Mouse (Mus musculus) heart, embryonic 10.5 days (tissue): ENCODE data around the gene Igdcc3. TPM values are rescaled to one million over a fixed set of nuclear protein-coding genes. Genes with fewer than 3 reads are reported as not detected.
A peak's percentile ranks its signal among the peaks of the same experiment; 100 is the strongest.

ENCODE experiments used
- DNase-seq: peaks from one replicate; pipeline ENCODE4 v3.0.0-alpha.2; 2017; ENCODE audit warnings: low spot score
- H3K27ac ChIP-seq: fragments of 300-500 bp; sonication (generic); 2 replicates; pipeline ENCODE4 v1.5.1; 2016; ENCODE audit warnings: mild to moderate bottlenecking
- H3K27me3 ChIP-seq: fragments of 300-500 bp; sonication (generic); 2 replicates; pipeline ENCODE4 v1.6.1; 2016; ENCODE audit warnings: mild to moderate bottlenecking; ENCODE audit not compliant: poor library complexity, insufficient read depth, severe bottlenecking
- H3K36me3 ChIP-seq: fragments of 300-500 bp; sonication (generic); 2 replicates; pipeline ENCODE4 v1.6.1; 2016; ENCODE audit warnings: mild to moderate bottlenecking, moderate library complexity
- H3K4me1 ChIP-seq: fragments of 300-500 bp; sonication (generic); 2 replicates; pipeline ENCODE4 v1.6.1; 2016; ENCODE audit warnings: mild to moderate bottlenecking
- H3K4me3 ChIP-seq: fragments of 300-500 bp; sonication (generic); 2 replicates; pipeline ENCODE4 v1.5.1; 2016; ENCODE audit warnings: mild to moderate bottlenecking, moderate library complexity
- H3K9me3 ChIP-seq: fragments of 300-500 bp; sonication (generic); 2 replicates; pipeline ENCODE4 v1.6.1; 2016; ENCODE audit warnings: mild to moderate bottlenecking, moderate library complexity
- WGBS: fragments of 180-500 bp; shearing (Covaris S2); methylation state at CpG from one replicate; pipeline ENCODE4 v1.1.7; 2016; 5-methylcytosine and 5-hydroxymethylcytosine counted together
- polyA plus RNA-seq: library from polyadenylated mRNA; unstranded; fragments of >200 nt; fragmentation: Nextera tagmentation; extraction: Ambion mirVana; gene quantifications from 2 replicates; pipeline ENCODE4 v1.2.1, GENCODE M21; 2016

Gene Igdcc3
- polyA plus RNA-seq, 1 experiment from 2014 or later, result 65.0 TPM

GRCm38 (mm10) chr9:65146001-65146400 lies 5.0 kb downstream of the Igdcc3 start:
- H3K4me1 ChIP-seq, result peaks cover 27% of the 10 kb centered on the region
- WGBS, result 57% methylated on average over 5 of the region's 5 CpGs
- no peaks in the 10 kb centered on the region; the same call in 1 of the 2 replicates for H3K27me3 ChIP-seq
- H3K4me3 ChIP-seq, result no peak overlapping the region
- no peak for DNase-seq
- peaks cover 54% of the 10 kb centered on the region for H3K36me3 ChIP-seq
- no peak overlapping the region; the same call in 1 of the 2 replicates for H3K27ac ChIP-seq
- H3K9me3 ChIP-seq, result no peaks in the 10 kb centered on the region

- Histone ChIP-seq H3K27me3 (no peaks in the 10 kb centered on the region; the same call in 1 of the 2 replicates), H3K9me3 (no peaks in the 10 kb centered on the region), H3K4me3 (no peak overlapping the region), H3K4me1 (peaks cover 25% of the 10 kb centered on the region), H3K36me3 (peaks cover 53% of the 10 kb centered on the region), H3K27ac (no peak overlapping the region)
- no peak for DNase-seq
- WGBS, result 67% methylated on average over 7 of the region's 7 CpGs
Observed at GRCm38 (mm10) chr9:65148507-65148906, 7.5 kb downstream of the Igdcc3 start.

GRCm38 (mm10) chr9:65152711-65153330 lies 11.8 kb downstream of the Igdcc3 start:
- H3K4me1 ChIP-seq, result peaks cover 59% of the 10 kb centered on the region
- DNase-seq, result no peak
- peaks cover 24% of the 10 kb centered on the region for H3K36me3 ChIP-seq
- H3K9me3 ChIP-seq, result no peaks in the 10 kb centered on the region
- peak overlapping the region; percentile 76 for H3K27ac ChIP-seq
- no peaks in the 10 kb centered on the region for H3K27me3 ChIP-seq
- WGBS, result 55% methylated on average over 6 of the region's 6 CpGs
- H3K4me3 ChIP-seq, result no peak overlapping the region

- H3K27me3 ChIP-seq, result no peaks in the 10 kb centered on the region
- 13% methylated on average over 5 of the region's 5 CpGs for WGBS
- H3K9me3 ChIP-seq, result no peaks in the 10 kb centered on the region
- H3K4me1 ChIP-seq, result peaks cover 61% of the 10 kb centered on the region
- peak overlapping the region; percentile 76 for H3K27ac ChIP-seq
- peaks cover 19% of the 10 kb centered on the region for H3K36me3 ChIP-seq
- no peak overlapping the region for H3K4me3 ChIP-seq
- DNase-seq, result no peak
Observed at GRCm38 (mm10) chr9:65153331-65153711, 12.3 kb downstream of the Igdcc3 start.

GRCm38 (mm10) chr9:65154692-65155455 lies 13.9 kb downstream of the Igdcc3 start:
- Histone ChIP-seq H3K4me3 (no peak overlapping the region), H3K27ac (peak overlapping the region; percentile 76), H3K9me3 (no peaks in the 10 kb centered on the region), H3K4me1 (peaks cover 67% of the 10 kb centered on the region), H3K27me3 (no peaks in the 10 kb centered on the region), H3K36me3 (peaks cover 11% of the 10 kb centered on the region)
- WGBS, result 56% methylated on average over 9 of the region's 9 CpGs
- DNase-seq, result no peak

- H3K27me3 ChIP-seq, result peaks cover 13% of the 10 kb centered on the region; the same call in 1 of the 2 replicates
- no peak overlapping the region; the same call in 1 of the 2 replicates for H3K4me3 ChIP-seq
- H3K36me3 ChIP-seq, result no peaks in the 10 kb centered on the region
- 3% methylated on average over 8 of the region's 8 CpGs for WGBS
- H3K4me1 ChIP-seq, result peaks cover 79% of the 10 kb centered on the region
- H3K27ac ChIP-seq, result peak overlapping the region; percentile 81
- no peak for DNase-seq
- H3K9me3 ChIP-seq, result no peaks in the 10 kb centered on the region
Observed at GRCm38 (mm10) chr9:65156604-65157003, 15.6 kb downstream of the Igdcc3 start.

GRCm38 (mm10) chr9:65157631-65158030 lies 16.6 kb downstream of the Igdcc3 start:
- Histone ChIP-seq H3K4me3 (no peak overlapping the region), H3K9me3 (no peaks in the 10 kb centered on the region), H3K4me1 (peaks cover 87% of the 10 kb centered on the region), H3K27ac (peak overlapping the region; percentile 81), H3K27me3 (peaks cover 23% of the 10 kb centered on the region; the same call in 1 of the 2 replicates), H3K36me3 (no peaks in the 10 kb centered on the region)
- DNase-seq, result peak; percentile 91
- WGBS, result 10% methylated on average over 6 of the region's 6 CpGs

- DNase-seq, result no peak
- Histone ChIP-seq H3K9me3 (no peaks in the 10 kb centered on the region), H3K36me3 (no peaks in the 10 kb centered on the region), H3K4me3 (no peak overlapping the region), H3K27me3 (peaks cover 41% of the 10 kb centered on the region; the same call in 1 of the 2 replicates), H3K27ac (no peak overlapping the region), H3K4me1 (peaks cover 66% of the 10 kb centered on the region)
- 51% methylated on average over 4 of the region's 4 CpGs for WGBS
Observed at GRCm38 (mm10) chr9:65161188-65161587, 20.2 kb downstream of the Igdcc3 start.

GRCm38 (mm10) chr9:65161881-65162280 lies 20.9 kb downstream of the Igdcc3 start:
- no peaks in the 10 kb centered on the region for H3K36me3 ChIP-seq

GRCm38 (mm10) chr9:65162711-65163639 lies 22.0 kb downstream of the Igdcc3 start:
- peaks cover 53% of the 10 kb centered on the region for H3K4me1 ChIP-seq
- peaks cover 41% of the 10 kb centered on the region; the same call in 1 of the 2 replicates for H3K27me3 ChIP-seq
- H3K4me3 ChIP-seq, result peak overlapping the region; percentile 66
- DNase-seq, result peak; percentile 80
- no peaks in the 10 kb centered on the region for H3K9me3 ChIP-seq
- peak overlapping the region; percentile 83 for H3K27ac ChIP-seq
- H3K36me3 ChIP-seq, result no peaks in the 10 kb centered on the region
- under 1% methylated on average over 59 of the region's 69 CpGs for WGBS

More at GRCm38 (mm10) chr9:65161881-65162280, 20.9 kb downstream of the Igdcc3 start:
- no peak for DNase-seq
- Histone ChIP-seq H3K27me3 (peaks cover 41% of the 10 kb centered on the region; the same call in 1 of the 2 replicates), H3K4me3 (peak overlapping the region; percentile 66; the same call in 1 of the 2 replicates), H3K27ac (no peak overlapping the region; the same call in 1 of the 2 replicates), H3K4me1 (peaks cover 63% of the 10 kb centered on the region), H3K9me3 (no peaks in the 10 kb centered on the region)
- WGBS, result 15% methylated on average over 8 of the region's 8 CpGs

- Histone ChIP-seq H3K4me1 (peaks cover 57% of the 10 kb centered on the region), H3K36me3 (no peaks in the 10 kb centered on the region), H3K27me3 (peaks cover 41% of the 10 kb centered on the region; the same call in 1 of the 2 replicates), H3K4me3 (no peak overlapping the region), H3K27ac (no peak overlapping the region), H3K9me3 (no peaks in the 10 kb centered on the region)
- DNase-seq, result no peak
- 12% methylated on average over 1 of the region's 1 CpGs for WGBS
Observed at GRCm38 (mm10) chr9:65164870-65165269, 23.9 kb downstream of the Igdcc3 start.

GRCm38 (mm10) chr9:65166386-65166785 lies 25.4 kb downstream of the Igdcc3 start:
- peaks cover 30% of the 10 kb centered on the region; the same call in 1 of the 2 replicates for H3K27me3 ChIP-seq
- H3K27ac ChIP-seq, result peak overlapping the region; percentile 10; the same call in 1 of the 2 replicates
- peaks cover 46% of the 10 kb centered on the region for H3K4me1 ChIP-seq
- H3K4me3 ChIP-seq, result no peak overlapping the region
- 55% methylated on average over 9 of the region's 9 CpGs for WGBS
- H3K9me3 ChIP-seq, result no peaks in the 10 kb centered on the region
- H3K36me3 ChIP-seq, result no peaks in the 10 kb centered on the region
- DNase-seq, result no peak
